Mouse (Mus musculus) left cerebral cortex, postnatal 10 days (tissue): ENCODE data around the gene Fbxw11. TPM values are rescaled to one million over a fixed set of nuclear protein-coding genes. Genes with fewer than 3 reads are reported as not detected.
A peak's percentile ranks its signal among the peaks of the same experiment; 100 is the strongest.
"Not testable (repeated sequence)": the region's sequence is repeated elsewhere in the genome, so short reads cannot be mapped to it uniquely, and the experiment has no call there.

Experiments used
- DNase-seq, 2 experiments: peaks; one replicate each; pipeline ENCODE4 v3.0.0; 2021 to 2022; ENCODE audit warnings: low spot score in 2 of 2, mixed read lengths in 1 of 2; ENCODE audit errors: extremely low spot score in 1 of 2
- intact Hi-C: fragments of 180-260 bp; cut with DNase I; formaldehyde crosslinking; loops from one replicate; pipeline ENCODE4 v1.15.1; 2025
- total RNA-seq, 2 experiments: library from RNA; stranded (reverse); gene quantifications; 2 replicates each; pipeline ENCODE4 v1.2.3; 2021

Gene Fbxw11
- total RNA-seq: 100 to 1,000 TPM; 116 to 119 TPM

DNA sequence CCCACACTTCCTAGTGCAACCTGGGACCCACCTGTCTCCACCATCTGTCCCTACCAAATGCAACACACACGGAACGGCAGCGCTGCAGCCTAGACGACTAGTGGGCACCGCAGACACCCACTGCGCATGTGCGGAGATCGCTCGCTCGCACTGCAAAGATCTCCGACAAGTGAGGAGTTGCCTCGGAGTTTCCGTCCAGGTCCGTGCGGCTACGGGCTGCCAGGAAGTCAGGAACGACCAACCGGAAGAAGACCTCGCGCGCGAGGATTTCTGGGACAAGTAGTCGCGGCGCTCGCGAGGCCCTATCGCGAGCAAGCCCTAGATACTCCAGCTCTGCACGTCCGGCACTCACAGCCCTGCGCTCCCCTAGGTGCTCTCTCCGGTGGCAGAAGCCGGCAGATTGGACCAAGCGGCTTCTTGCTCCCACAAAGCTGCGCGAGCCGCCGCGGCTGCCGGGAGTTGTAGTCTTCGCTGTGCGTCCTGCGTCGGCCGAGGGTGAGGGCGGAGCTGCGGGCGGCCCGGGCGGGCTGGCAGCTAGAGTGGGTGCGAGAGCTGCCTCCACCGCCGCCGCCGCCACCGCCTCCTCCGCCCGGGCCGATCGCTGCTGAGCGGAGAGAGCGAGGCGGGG lies at the start of gene Fbxw11:
Gene Fbxw11 (plus strand): TSS at position 476 of the 628 bp plus-strand sequence.
- DNase-seq: peak; percentile 96 to 97
- intact Hi-C loops: loop anchor here (5.0 kb wide), 2 partner anchors 40 to 65 kb away; no protein-coding TSS in a partner anchor

DNA sequence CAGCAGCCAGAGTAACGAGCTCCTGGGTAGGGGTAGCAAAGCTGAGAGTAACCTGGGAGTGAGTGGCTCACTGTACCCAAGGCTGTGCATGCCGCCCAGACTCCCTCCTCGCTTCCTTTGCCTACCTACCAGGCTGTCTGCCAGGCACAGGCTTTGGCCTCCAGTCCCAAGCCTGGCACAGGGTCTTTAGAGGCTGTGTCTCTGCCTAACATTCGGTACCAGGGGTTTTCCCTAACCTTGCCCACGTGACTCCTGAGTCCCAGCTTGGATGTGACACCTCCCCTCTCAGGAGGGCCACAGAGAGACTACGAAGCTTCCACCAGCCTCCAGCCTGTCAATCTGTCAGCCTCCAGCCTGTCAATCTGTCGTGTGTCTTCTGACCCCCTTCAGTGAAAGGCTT lies 49.4 kb upstream of the Fbxw11 start:
- DNase-seq: no peak
- intact Hi-C loops: no loop called here

DNA sequence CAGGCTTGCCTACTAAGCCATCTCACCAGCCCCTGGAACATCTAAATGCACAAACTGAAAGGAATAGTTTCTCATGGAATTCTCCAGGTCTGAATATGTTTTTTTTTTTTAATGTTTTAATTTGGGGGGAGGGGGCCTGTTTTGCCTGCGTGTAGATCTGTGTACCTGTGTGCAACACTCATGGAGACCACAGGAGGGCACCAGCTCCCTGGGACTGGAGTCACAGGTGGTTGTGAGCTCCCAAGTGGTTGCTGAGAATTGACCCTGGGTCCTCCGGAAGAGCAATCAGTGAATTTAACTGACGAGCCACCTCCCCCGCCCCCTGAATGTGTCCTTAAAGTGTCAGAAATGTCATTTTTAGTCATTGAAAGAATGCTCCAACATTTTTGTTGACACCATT lies 48.4 kb upstream of the Fbxw11 start:
- intact Hi-C loops: no loop called here
- DNase-seq: no peak

GRCm38 (mm10) chr11:32600371-32600770 lies 42.2 kb upstream of the Fbxw11 start:
- intact Hi-C loops: no loop called here
- DNase-seq: no peak

DNA sequence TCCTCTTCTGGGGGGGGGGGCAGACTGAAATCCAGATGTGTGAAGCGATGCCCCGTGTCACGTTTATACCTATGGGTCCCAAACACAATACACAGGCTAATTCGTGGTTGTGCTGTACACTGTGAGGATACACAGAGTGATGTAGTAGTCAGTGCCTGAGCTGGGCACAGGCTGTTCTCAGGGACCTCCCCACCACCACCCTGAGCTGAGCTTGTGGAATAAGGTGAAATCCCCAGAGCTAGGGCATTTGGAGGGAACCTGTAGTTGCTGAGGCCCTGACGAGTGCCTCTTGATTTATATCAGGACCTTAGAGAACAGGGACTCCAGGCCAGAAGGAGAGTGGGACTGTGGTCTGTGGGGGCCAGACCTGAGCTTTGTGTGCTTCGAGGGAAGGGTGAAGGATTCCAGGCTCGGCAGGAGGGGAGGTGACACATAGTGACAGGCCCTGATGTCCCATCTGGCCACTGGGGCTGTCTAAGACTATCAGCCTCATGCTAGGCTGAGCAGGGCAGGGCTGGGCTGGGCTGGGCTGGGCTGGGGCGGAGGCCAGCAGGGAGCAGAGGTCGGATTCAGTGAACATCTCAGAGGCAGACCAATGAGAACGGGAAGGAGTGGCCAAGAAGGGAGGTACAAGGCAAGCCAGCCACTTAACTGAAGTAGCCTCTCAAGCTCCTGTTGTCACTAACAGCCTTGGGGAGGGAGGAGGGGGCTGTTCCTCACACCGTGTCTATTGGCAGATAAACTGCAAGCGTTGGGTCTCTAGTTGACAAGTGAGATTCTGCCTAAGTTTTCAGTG lies 40.8 kb upstream of the Fbxw11 start:
- intact Hi-C loops: no loop called here
- DNase-seq: no peak

GRCm38 (mm10) chr11:32604663-32605062 lies 37.9 kb upstream of the Fbxw11 start:
- intact Hi-C loops: no loop called here

DNA sequence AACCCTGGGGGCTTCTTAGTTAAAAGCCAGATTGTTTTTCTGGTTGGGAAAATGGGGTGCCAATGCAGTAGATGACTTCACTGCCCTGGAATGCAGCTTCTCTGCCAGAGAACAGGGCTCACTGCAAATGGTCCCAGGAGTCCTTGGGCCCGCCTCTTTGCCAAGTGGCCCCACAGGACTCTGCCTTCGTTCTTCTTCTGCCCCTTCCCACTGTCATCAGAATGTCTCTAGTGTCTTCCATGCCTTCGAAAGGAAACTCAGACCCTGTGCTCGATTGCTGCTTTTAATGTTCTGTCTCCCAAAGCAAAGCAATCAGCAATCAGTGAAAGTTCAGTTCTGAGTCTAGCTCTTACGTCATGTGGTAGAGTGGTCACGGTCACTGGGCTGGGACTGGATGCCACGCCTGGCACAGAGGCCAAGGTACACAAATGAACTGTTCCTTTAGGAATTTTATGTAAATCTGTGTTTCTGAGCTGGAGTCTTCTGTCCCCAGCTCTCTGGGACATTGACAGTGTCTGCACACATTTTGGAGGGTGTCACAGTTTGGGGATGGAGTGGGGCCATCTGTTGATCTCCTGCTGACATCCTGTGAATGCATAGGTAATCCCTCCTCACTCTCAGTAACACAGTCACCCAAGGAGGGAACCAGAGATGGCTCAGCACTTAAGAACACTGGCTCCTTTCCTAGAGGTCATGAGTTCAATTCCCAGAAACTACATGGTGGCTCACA lies 37.2 kb upstream of the Fbxw11 start:
- intact Hi-C loops: no loop called here
- peak in 1 of 2 experiments; percentile 54 for DNase-seq

More at GRCm38 (mm10) chr11:32604663-32605062, 37.9 kb upstream of the Fbxw11 start:
- DNase-seq: no peak

GRCm38 (mm10) chr11:32605907-32606306 lies 36.6 kb upstream of the Fbxw11 start:
- intact Hi-C loops: no loop called here

DNA sequence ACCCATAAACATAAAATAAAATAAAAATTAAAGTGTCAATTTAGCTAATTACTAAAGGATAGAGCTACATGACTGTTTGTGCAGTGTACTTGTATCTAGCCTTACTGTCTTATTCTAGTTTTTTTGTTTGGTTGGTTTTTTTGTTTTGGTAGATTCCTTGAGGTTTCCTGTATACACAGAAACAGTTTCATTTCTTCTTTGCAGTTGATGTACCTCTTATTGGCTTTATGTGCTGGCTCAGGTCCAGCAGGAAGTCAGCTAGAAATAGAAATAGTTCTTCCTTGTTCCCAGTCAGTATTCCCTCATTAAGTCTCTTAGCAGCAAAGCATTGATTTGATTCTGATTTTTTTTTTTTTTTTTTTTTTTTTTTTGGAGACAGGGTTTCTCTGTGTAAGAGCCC lies 35.2 kb upstream of the Fbxw11 start:
- no peak for DNase-seq
- intact Hi-C loops: no loop called here

More at GRCm38 (mm10) chr11:32605907-32606306, 36.6 kb upstream of the Fbxw11 start:
- DNase-seq: no peak

GRCm38 (mm10) chr11:32610616-32611015 lies 31.9 kb upstream of the Fbxw11 start:
- no peak for DNase-seq
- intact Hi-C loops: no loop called here

GRCm38 (mm10) chr11:32612304-32612703 lies 30.2 kb upstream of the Fbxw11 start:
- DNase-seq: no peak
- intact Hi-C loops: no loop called here

DNA sequence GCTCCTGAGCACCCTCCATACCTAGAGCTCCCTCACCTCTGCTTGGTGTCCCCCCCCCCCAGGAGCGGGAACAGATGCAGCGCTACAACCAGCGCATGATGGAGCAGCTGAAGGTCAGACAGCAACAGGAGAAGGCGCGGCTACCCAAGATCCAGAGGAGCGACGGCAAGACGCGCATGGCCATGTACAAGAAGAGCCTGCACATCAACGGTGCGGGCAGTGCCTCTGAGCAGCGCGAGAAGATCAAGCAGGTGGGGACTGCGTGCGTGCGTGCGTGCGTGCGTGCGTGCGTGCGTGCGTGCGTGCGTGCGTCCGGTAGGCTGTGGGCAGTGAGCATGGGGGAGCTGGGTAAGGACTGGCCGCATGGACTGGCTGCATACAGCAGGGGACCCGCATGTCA lies 28.1 kb upstream of the Fbxw11 start:
- no peak for DNase-seq
- intact Hi-C loops: no loop called here

DNA sequence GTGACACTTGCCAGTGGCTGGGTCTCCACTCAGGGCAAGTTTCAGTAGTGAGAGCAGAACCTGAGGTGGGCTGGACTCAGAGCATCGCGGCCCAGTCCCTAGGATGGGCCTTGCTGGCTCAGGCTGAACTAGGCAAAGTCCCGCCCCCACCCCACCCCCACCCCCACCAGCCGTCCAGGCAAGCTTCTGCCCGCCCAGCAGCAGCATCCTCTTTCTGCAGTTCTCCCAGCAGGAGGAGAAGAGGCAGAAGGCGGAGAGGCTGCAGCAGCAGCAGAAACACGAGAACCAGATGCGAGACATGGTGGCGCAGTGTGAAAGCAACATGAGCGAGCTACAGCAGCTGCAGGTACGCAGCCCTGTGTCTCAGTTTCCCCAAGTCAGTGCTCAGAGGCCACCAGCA lies 27.0 kb upstream of the Fbxw11 start:
- intact Hi-C loops: no loop called here
- DNase-seq: no peak

GRCm38 (mm10) chr11:32616091-32616490 lies 26.4 kb upstream of the Fbxw11 start:
- intact Hi-C loops: no loop called here
- no peak for DNase-seq

- intact Hi-C loops: no loop called here
- DNase-seq: no peak
These were observed 24.5 kb upstream of the Fbxw11 start for GRCm38 (mm10) chr11:32618036-32618435.

GRCm38 (mm10) chr11:32618641-32619040 lies 23.9 kb upstream of the Fbxw11 start:
- intact Hi-C loops: not testable (repeated sequence)

DNA sequence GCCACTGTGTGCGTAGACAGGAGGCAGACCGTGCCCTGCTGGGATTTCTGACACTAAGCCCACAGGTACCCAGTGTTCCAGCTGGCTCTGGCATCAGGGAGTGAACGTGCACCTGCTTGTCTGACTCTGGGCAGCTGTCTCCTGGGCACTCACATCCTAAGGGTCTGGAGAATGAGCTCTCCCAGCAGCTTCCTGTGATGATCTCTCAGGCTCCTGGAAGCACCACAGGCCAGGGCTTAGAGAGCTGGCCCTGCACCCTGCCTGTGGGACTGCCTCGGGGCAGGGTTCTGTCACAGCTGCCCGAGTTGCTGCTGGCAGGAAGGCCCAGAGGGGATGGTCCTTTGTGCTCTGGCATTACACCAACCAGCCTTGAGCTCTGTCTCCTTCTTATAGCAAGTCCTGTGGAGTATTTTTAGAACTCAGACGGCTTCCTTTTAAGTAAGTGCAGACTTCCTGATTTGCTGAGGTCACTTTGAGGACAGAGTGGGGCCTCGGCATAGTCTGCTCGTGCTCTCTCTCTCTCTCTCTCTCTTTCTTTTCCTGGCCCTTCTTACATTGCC lies 23.2 kb upstream of the Fbxw11 start:
- intact Hi-C loops: no loop called here
- DNase-seq: peak; percentile 56 to 77

More at GRCm38 (mm10) chr11:32618641-32619040, 23.9 kb upstream of the Fbxw11 start:
- not testable (repeated sequence) for DNase-seq

DNA sequence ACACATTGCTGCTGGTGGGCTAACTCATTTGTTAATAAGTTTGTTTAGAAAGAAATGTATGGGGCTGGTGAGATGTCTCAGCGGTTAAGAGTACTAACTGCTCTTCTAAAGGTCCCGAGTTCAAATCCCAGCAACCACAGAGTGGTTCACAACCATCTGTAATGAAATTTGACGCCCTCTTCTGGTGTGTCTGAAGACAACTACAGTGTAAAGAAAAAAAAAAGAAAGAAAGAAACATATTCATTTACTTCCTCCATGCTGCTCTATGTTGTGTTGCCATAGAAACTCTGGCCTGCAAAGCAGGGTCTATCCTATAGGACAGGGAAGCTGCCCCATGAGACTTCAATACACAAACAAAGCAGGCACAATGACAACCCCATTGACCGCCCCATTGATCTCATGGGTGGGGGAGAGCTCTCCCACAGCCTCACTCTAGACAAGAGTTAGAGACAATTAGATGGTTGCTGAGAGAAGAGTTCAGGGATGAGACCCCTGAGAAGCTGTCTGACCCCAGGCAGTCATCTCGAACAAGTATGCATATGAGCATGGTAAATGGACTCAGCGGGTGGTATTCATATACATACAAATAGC lies 22.6 kb upstream of the Fbxw11 start:
- no peak for DNase-seq
- intact Hi-C loops: no loop called here
